Mouse (Mus musculus): ENCODE data around the gene Steap4.

DNA sequence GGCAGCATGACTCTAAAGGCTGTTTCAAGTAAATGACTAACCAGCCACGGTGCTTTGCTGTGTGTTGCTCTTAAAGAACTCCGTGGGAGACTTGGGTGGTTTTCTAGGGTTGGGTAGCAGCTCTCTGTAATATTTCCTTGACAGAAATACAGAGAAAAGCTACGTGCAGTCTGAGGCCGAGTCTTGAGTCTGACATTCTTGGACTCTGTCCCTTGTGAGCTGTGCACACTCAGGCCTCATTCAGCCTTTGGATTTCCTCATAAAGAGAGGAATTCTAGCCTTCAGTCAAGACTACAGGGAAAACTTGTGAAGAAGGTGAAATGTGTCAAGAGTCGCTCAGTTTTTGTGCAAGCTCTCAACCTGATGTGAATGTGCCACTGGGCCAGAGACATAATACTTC, 7.9 kb downstream of the Steap4 start:
- TF ChIP-seq CTCF (conservative IDR thresholded peaks at IDR 0.05; ENCODE audit: insufficient read depth, insufficient read length, low read depth, low read length) (no peak), POLR2A (IDR thresholded peaks at IDR 0.05; ENCODE audit: low read depth, low read length) (no peak)

Measured in kidney, adult 2 months (tissue).